ENCODE assay signal across 12 mouse cellular contexts in genomic region chr14:22907221-22907620, GRCm38 (mm10).
DNase-seq lines count a peak whose midpoint lies in the region; ATAC-seq and TF ChIP-seq lines count a peak whose summit lies in the region.
"Had no signal": no experiment of that assay in that cellular context is flagged by ENCODE, and none has a peak within 500 bp of the region (broad histone marks: within the 10 kb centered on the region; RNA-seq: fewer than 3 reads in every experiment).

No protein-coding gene starts in this region.

- 50% methylated on average over 4 of the region's 4 CpGs for WGBS in hindbrain, embryonic 11.5 days
- WGBS in hindbrain, embryonic 10.5 days = 76% methylated on average over 4 of the region's 4 CpGs
- WGBS in hindbrain, embryonic 13.5 days = 35% methylated on average over 4 of the region's 4 CpGs
- 69% methylated on average over 4 of the region's 4 CpGs for WGBS in forebrain, embryonic 11.5 days

- no peak overlapping the region for H3K4me3 ChIP-seq in hindbrain, embryonic 11.5 days (ENCODE audit: low read depth, low read length)
- no peak overlapping the region for H3K4me3 ChIP-seq in hindbrain, embryonic 10.5 days
- no peak overlapping the region for H3K4me3 ChIP-seq in hindbrain, embryonic 13.5 days
- H3K4me3 ChIP-seq in myocyte = no peak overlapping the region
- H3K4me3 ChIP-seq in forebrain, embryonic 11.5 days (ENCODE audit: low read depth, low read length) = no peak overlapping the region
- H3K4me3 ChIP-seq: forebrain, embryonic 13.5 days; heart, adult 2 months; intestine, embryonic 15.5 days had no signal

- no peak for DNase-seq in hindbrain, embryonic 11.5 days (ENCODE audit: low spot score)
- DNase-seq in hindbrain, embryonic 10.5 days (ENCODE audit: low spot score) = no peak
- DNase-seq in adrenal gland, postnatal 36 days = peak; percentile 13 to 37
- no peak for DNase-seq in forebrain, embryonic 11.5 days (ENCODE audit: low spot score)
- no peak for DNase-seq in frontal cortex, postnatal 10 days (ENCODE audit: low spot score in 2 of 2)
- DNase-seq in MN1 (ENCODE audit: low spot score) = no peak
- DNase-seq: lung, adult 2 months had no signal

- no peaks in the 10 kb centered on the region for H3K9me3 ChIP-seq in hindbrain, embryonic 11.5 days (ENCODE audit: control insufficient read depth, low read length)
- H3K9me3 ChIP-seq in hindbrain, embryonic 10.5 days = no peaks in the 10 kb centered on the region
- no peaks in the 10 kb centered on the region for H3K9me3 ChIP-seq in hindbrain, embryonic 13.5 days
- no peaks in the 10 kb centered on the region for H3K9me3 ChIP-seq in forebrain, embryonic 11.5 days (ENCODE audit: control insufficient read depth, low read length)
- H3K9me3 ChIP-seq: forebrain, embryonic 13.5 days; intestine, embryonic 15.5 days had no signal

- no peak for ATAC-seq in hindbrain, embryonic 11.5 days (ENCODE audit: low FRiP score)
- 0 out of 2 replicates have a peak, but pooled peaks have one; percentile 38 for ATAC-seq in hindbrain, embryonic 13.5 days (ENCODE audit: low FRiP score)
- ATAC-seq in forebrain, embryonic 11.5 days (replicated peaks; ENCODE audit: low FRiP score) = no peak
- ATAC-seq: intestine, embryonic 15.5 days had no signal

- no peak overlapping the region for H3ac ChIP-seq in myocyte (ENCODE audit: control insufficient read depth, insufficient read length)

- no peak for TF ChIP-seq POLR2A in myocyte (IDR thresholded peaks at IDR 0.05; ENCODE audit: insufficient read length, low read depth)

- H3K27me3 ChIP-seq in hindbrain, embryonic 11.5 days (ENCODE audit: control insufficient read depth, insufficient read depth, low read length) = no peaks in the 10 kb centered on the region
- H3K27me3 ChIP-seq in hindbrain, embryonic 10.5 days (ENCODE audit: insufficient read depth, poor library complexity, severe bottlenecking) = no peaks in the 10 kb centered on the region
- peaks cover 8% of the 10 kb centered on the region; the same call in 1 of the 2 replicates for H3K27me3 ChIP-seq in hindbrain, embryonic 13.5 days
- H3K27me3 ChIP-seq in myocyte (ENCODE audit: control insufficient read depth, insufficient read depth, insufficient read length) = no peaks in the 10 kb centered on the region
- no peaks in the 10 kb centered on the region for H3K27me3 ChIP-seq in forebrain, embryonic 11.5 days (ENCODE audit: control insufficient read depth, insufficient read depth, low read length)
- H3K27me3 ChIP-seq: forebrain, embryonic 13.5 days; intestine, embryonic 15.5 days had no signal

- H3K27ac ChIP-seq in hindbrain, embryonic 11.5 days (ENCODE audit: low read depth, low read length) = peak overlapping the region; percentile 5; the same call in 1 of the 2 replicates
- no peak overlapping the region for H3K27ac ChIP-seq in hindbrain, embryonic 10.5 days
- H3K27ac ChIP-seq in hindbrain, embryonic 13.5 days = peak overlapping the region; percentile 36; the same call in 1 of the 2 replicates
- H3K27ac ChIP-seq in forebrain, embryonic 11.5 days (ENCODE audit: low read depth, low read length) = no peak overlapping the region
- H3K27ac ChIP-seq: forebrain, embryonic 13.5 days; heart, adult 2 months; intestine, embryonic 15.5 days had no signal

- H3K9ac ChIP-seq in hindbrain, embryonic 11.5 days (ENCODE audit: low read depth, low read length) = no peak overlapping the region
- no peak overlapping the region for H3K9ac ChIP-seq in hindbrain, embryonic 13.5 days
- H3K9ac ChIP-seq in forebrain, embryonic 11.5 days (ENCODE audit: low read length) = no peak overlapping the region
- H3K9ac ChIP-seq: forebrain, embryonic 13.5 days; intestine, embryonic 15.5 days had no signal

- H3K36me3 ChIP-seq in hindbrain, embryonic 11.5 days (ENCODE audit: control insufficient read depth, insufficient read depth, low read length) = no peaks in the 10 kb centered on the region
- no peaks in the 10 kb centered on the region for H3K36me3 ChIP-seq in hindbrain, embryonic 10.5 days
- no peaks in the 10 kb centered on the region for H3K36me3 ChIP-seq in hindbrain, embryonic 13.5 days
- no peaks in the 10 kb centered on the region for H3K36me3 ChIP-seq in myocyte (ENCODE audit: control insufficient read depth, insufficient read depth)
- no peaks in the 10 kb centered on the region for H3K36me3 ChIP-seq in forebrain, embryonic 11.5 days (ENCODE audit: control insufficient read depth, insufficient read depth, low read length)
- H3K36me3 ChIP-seq: intestine, embryonic 15.5 days had no signal

- peaks cover 6% of the 10 kb centered on the region for H3K4me1 ChIP-seq in hindbrain, embryonic 11.5 days (replicated peaks; ENCODE audit: control insufficient read depth, insufficient read depth, low read length)
- H3K4me1 ChIP-seq in hindbrain, embryonic 10.5 days (replicated peaks) = peaks cover 19% of the 10 kb centered on the region
- H3K4me1 ChIP-seq in hindbrain, embryonic 13.5 days (replicated peaks) = peaks cover 23% of the 10 kb centered on the region
- peaks cover 3% of the 10 kb centered on the region; the same call in 1 of the 2 replicates for H3K4me1 ChIP-seq in forebrain, embryonic 11.5 days (replicated peaks; ENCODE audit: control insufficient read depth, insufficient read depth, low read length)
- H3K4me1 ChIP-seq: intestine, embryonic 15.5 days had no signal

- H3K79me2 ChIP-seq in myocyte (ENCODE audit: control insufficient read depth, insufficient read depth) = no peaks in the 10 kb centered on the region

- no peak overlapping the region for H3K4me2 ChIP-seq in hindbrain, embryonic 11.5 days (replicated peaks; ENCODE audit: low read depth, low read length)
- no peak overlapping the region for H3K4me2 ChIP-seq in hindbrain, embryonic 13.5 days
- peak overlapping the region; percentile 47 for H3K4me2 ChIP-seq in myocyte (ENCODE audit: low read depth)
- no peak overlapping the region for H3K4me2 ChIP-seq in forebrain, embryonic 11.5 days (ENCODE audit: low read depth, low read length, severe bottlenecking)
- H3K4me2 ChIP-seq: forebrain, embryonic 13.5 days; intestine, embryonic 15.5 days had no signal

TF ChIP-seq in myocyte, 11 proteins besides CTCF, POLR2A, EP300 and RAD21:
- TF ChIP-seq MYOG (IDR thresholded peaks at IDR 0.05; ENCODE audit: control insufficient read depth in 1 of 3, insufficient read depth in 1 of 3, insufficient read length in 2 of 3, low read depth in 2 of 3) (no peak), TCF12 (IDR thresholded peaks at IDR 0.05; ENCODE audit: insufficient read depth, poor library complexity, severe bottlenecking) (no peak), E2F4 (IDR thresholded peaks at IDR 0.05; ENCODE audit: insufficient read depth) (no peak), TCF3 (IDR thresholded peaks at IDR 0.05; ENCODE audit: insufficient read length, low read depth) (no peak), POLR2AphosphoS2 (IDR thresholded peaks at IDR 0.05; ENCODE audit: insufficient read length, low read depth) (no peak), MAX (IDR thresholded peaks at IDR 0.05; ENCODE audit: low read depth) (no peak), SRF (IDR thresholded peaks at IDR 0.05; ENCODE audit: control insufficient read depth, insufficient read length, low read depth) (no peak), CEBPB (IDR thresholded peaks at IDR 0.05; ENCODE audit: insufficient read depth, poor library complexity, severe bottlenecking) (no peak), REST (IDR thresholded peaks at IDR 0.05; ENCODE audit: insufficient read depth, insufficient read length) (no peak), USF1 (IDR thresholded peaks at IDR 0.05; ENCODE audit: low read depth) (no peak), MYOD1 (IDR thresholded peaks at IDR 0.05; ENCODE audit: control insufficient read depth in 1 of 3, insufficient read length in 2 of 3, low read depth in 2 of 3) (no peak)

Comparison
In these comparisons a context has a peak if more than half of its experiments do, and no peak if none do; other contexts are left out.
1. H3K27ac ChIP-seq: peak in hindbrain, embryonic 11.5 days (single experiment) and hindbrain, embryonic 13.5 days (single experiment); none in hindbrain, embryonic 10.5 days (single experiment) and forebrain, embryonic 11.5 days (single experiment).
2. DNase-seq: peak in adrenal gland, postnatal 36 days (2 of 2); none in hindbrain, embryonic 11.5 days (single experiment), hindbrain, embryonic 10.5 days (single experiment), forebrain, embryonic 11.5 days (single experiment), frontal cortex, postnatal 10 days (0 of 2) and MN1 (single experiment).